Mouse (Mus musculus) neural tube, embryonic 12.5 days (tissue): ENCODE measurements around the gene Fam189a1. TPM values are rescaled to one million over a fixed set of nuclear protein-coding genes. Genes with fewer than 3 reads are reported as not detected.
A peak's percentile ranks its signal among the peaks of the same experiment; 100 is the strongest.

Experiments
- ATAC-seq: fragments of 200-750 bp; cut with Nextera tagmentation; 2 replicates; pipeline ENCODE4 v1.8.0; 2017; ENCODE audit warnings: low read depth, mild to moderate bottlenecking, moderate TSS enrichment, moderate library complexity; ENCODE audit not compliant: low FRiP score
- H3K27ac ChIP-seq: fragments of 300-500 bp; sonication (generic); 2 replicates; pipeline ENCODE4 v1.5.1; 2016
- H3K27me3 ChIP-seq: fragments of 300-500 bp; sonication (generic); replicated peaks from 2 replicates; pipeline ENCODE4 v1.6.1; 2016; ENCODE audit warnings: mild to moderate bottlenecking
- H3K36me3 ChIP-seq: fragments of 300-500 bp; sonication (generic); 2 replicates; pipeline ENCODE4 v1.6.1; 2016; ENCODE audit warnings: mild to moderate bottlenecking
- H3K4me1 ChIP-seq: fragments of 300-500 bp; sonication (generic); 2 replicates; pipeline ENCODE4 v1.6.1; 2016
- H3K4me2 ChIP-seq: fragments of 300-500 bp; sonication (generic); replicated peaks from 2 replicates; pipeline ENCODE4 v1.6.1; 2016; ENCODE audit warnings: mild to moderate bottlenecking
- H3K4me3 ChIP-seq: fragments of 300-500 bp; sonication (generic); 2 replicates; pipeline ENCODE4 v1.5.1; 2016
- H3K9ac ChIP-seq: fragments of 300-500 bp; sonication (generic); 2 replicates; pipeline ENCODE4 v1.6.1; 2016; ENCODE audit warnings: mild to moderate bottlenecking
- H3K9me3 ChIP-seq: fragments of 300-500 bp; sonication (generic); 2 replicates; pipeline ENCODE4 v1.6.1; 2016; ENCODE audit warnings: mild to moderate bottlenecking
- WGBS: fragments of 180-500 bp; shearing (Covaris S2); methylation state at CpG from one replicate; pipeline ENCODE4 v1.1.7; 2016; 5-methylcytosine and 5-hydroxymethylcytosine counted together
- polyA plus RNA-seq: library from polyadenylated mRNA; unstranded; fragments of >200 nt; fragmentation: Nextera tagmentation; extraction: Ambion mirVana; gene quantifications from 2 replicates; pipeline ENCODE4 v1.2.1, GENCODE M21; 2016

Fam189a1 gene
- 6.9 and 8.8 TPM in 2 replicates for polyA plus RNA-seq

GRCm38 (mm10) chr7:65156514-65156911, at the start of gene Fam189a1:
Fam189a1 (minus strand) TSS chr7:65156570.
- WGBS = under 1% methylated on average over 50 of the region's 50 CpGs
- peak within 1 kb of the TSS; percentile 92 for H3K4me2 ChIP-seq
- peak within 1 kb of the TSS; percentile 79 for H3K27ac ChIP-seq
- ATAC-seq = peak; percentile 71
- H3K4me1 ChIP-seq = peaks cover 8% of the 10 kb centered on the region; the same call in 1 of the 2 replicates
- H3K9me3 ChIP-seq = no peaks in the 10 kb centered on the region
- peak within 1 kb of the TSS; percentile 77 for H3K9ac ChIP-seq
- no peaks in the 10 kb centered on the region for H3K36me3 ChIP-seq
- peaks cover 23% of the 10 kb centered on the region for H3K27me3 ChIP-seq
- peak within 1 kb of the TSS; percentile 67 for H3K4me3 ChIP-seq

DNA sequence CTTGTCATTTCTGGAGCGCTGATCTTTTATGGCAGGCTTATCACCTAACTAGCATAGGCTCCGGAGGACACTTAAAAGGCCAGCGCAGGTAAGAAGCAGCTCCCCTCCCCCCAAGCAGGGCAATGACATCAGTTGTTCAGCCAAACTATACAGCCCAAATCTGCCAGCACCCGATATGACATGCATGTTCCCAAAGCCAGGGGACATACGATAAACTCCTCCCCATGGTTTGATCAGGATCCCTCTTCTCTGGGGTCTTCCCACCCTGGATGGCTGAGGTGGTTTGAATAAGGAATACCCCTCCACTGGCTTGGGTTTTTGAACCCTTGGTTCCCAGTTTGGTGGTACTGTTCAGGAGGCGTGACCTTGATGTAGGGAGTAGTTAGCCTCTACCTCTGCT, 49.7 kb upstream of the Fam189a1 start:
- Histone ChIP-seq H3K27me3 (no peaks in the 10 kb centered on the region), H3K4me3 (no peak overlapping the region), H3K9ac (no peak overlapping the region), H3K9me3 (0 out of 2 replicates have a peak, but pooled peaks cover 4% of the 10 kb centered on the region), H3K4me1 (no peaks in the 10 kb centered on the region), H3K27ac (no peak overlapping the region), H3K4me2 (no peak overlapping the region), H3K36me3 (no peaks in the 10 kb centered on the region)
- WGBS = 91% methylated on average over 6 of the region's 6 CpGs
- ATAC-seq = no peak

DNA sequence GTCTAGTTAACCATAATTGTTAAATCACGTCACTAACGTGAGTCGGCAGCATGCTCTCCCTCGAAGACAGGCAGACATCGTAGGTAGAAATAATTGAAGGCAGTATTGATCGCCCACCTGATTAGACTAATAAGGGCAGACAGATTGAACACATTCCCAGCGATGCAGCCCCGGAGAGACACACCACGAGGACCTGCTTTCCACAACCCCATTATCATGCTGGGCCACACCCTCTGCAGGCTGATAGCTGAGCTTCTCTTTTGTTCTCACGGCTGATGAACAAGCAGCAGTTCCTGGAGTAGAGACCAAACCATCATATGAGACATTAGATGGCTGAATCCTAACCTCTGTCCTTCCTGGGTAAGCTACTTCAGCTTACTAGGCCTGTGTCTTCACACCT, 46.3 kb upstream of the Fam189a1 start:
- Histone ChIP-seq H3K4me3 (no peak overlapping the region), H3K9ac (no peak overlapping the region), H3K4me2 (no peak overlapping the region), H3K36me3 (no peaks in the 10 kb centered on the region), H3K27ac (no peak overlapping the region), H3K4me1 (no peaks in the 10 kb centered on the region), H3K27me3 (no peaks in the 10 kb centered on the region), H3K9me3 (peaks cover 9% of the 10 kb centered on the region; the same call in 1 of the 2 replicates)
- 76% methylated on average over 10 of the region's 10 CpGs for WGBS
- ATAC-seq = no peak

DNA sequence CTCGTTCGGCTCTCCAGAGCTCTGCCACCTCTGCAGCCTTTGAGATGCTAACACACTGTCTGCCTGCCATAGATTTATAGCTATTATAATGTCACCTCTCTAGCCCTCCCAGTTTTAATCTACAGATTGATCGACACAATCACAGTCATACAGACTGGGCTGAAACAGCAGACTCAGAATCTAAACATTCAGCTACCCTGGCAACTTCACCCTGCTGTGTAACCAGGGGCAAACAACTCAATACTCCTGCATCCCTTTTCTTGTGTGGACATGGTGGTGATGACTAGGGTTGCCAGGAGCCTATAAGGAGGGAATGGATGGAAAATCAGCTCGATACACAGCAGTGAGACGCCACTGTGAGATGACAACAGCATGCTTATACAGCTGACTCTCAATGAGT, 24.3 kb upstream of the Fam189a1 start:
- H3K4me1 ChIP-seq = peaks cover 8% of the 10 kb centered on the region
- peak; percentile 86 for ATAC-seq
- H3K36me3 ChIP-seq = no peaks in the 10 kb centered on the region
- no peak overlapping the region for H3K9ac ChIP-seq
- no peak overlapping the region for H3K4me3 ChIP-seq
- 0 out of 2 replicates have a peak overlapping the region, but pooled peaks have one; percentile 14 for H3K4me2 ChIP-seq
- H3K27me3 ChIP-seq = no peaks in the 10 kb centered on the region
- no peaks in the 10 kb centered on the region for H3K9me3 ChIP-seq
- WGBS = 22% methylated on average over 5 of the region's 5 CpGs
- H3K27ac ChIP-seq = no peak overlapping the region

- ATAC-seq = no peak
- Histone ChIP-seq H3K9ac (no peak overlapping the region), H3K36me3 (no peaks in the 10 kb centered on the region), H3K27ac (no peak overlapping the region), H3K4me3 (no peak overlapping the region), H3K4me1 (no peaks in the 10 kb centered on the region), H3K4me2 (no peak overlapping the region), H3K27me3 (no peaks in the 10 kb centered on the region), H3K9me3 (no peaks in the 10 kb centered on the region)
- WGBS = 85% methylated on average over 4 of the region's 4 CpGs
Measured at GRCm38 (mm10) chr7:65170762-65171161, 14.4 kb upstream of the Fam189a1 start.

GRCm38 (mm10) chr7:65157031-65158025, 958 bp upstream of the Fam189a1 start:
- no peaks in the 10 kb centered on the region for H3K36me3 ChIP-seq
- WGBS = 17% methylated on average over 16 of the region's 16 CpGs
- H3K4me3 ChIP-seq = peak overlapping the region; percentile 67
- ATAC-seq = no peak
- H3K9me3 ChIP-seq = no peaks in the 10 kb centered on the region
- no peak overlapping the region for H3K9ac ChIP-seq
- peak overlapping the region; percentile 92 for H3K4me2 ChIP-seq
- no peak overlapping the region for H3K27ac ChIP-seq
- H3K27me3 ChIP-seq = peaks cover 23% of the 10 kb centered on the region
- peaks cover 8% of the 10 kb centered on the region; the same call in 1 of the 2 replicates for H3K4me1 ChIP-seq

- peak; percentile 91 for ATAC-seq
- peak overlapping the region; percentile 79 for H3K27ac ChIP-seq
- H3K9ac ChIP-seq = peak overlapping the region; percentile 77
- H3K4me1 ChIP-seq = peaks cover 8% of the 10 kb centered on the region; the same call in 1 of the 2 replicates
- H3K4me2 ChIP-seq = peak overlapping the region; percentile 92
- under 1% methylated on average over 110 of the region's 122 CpGs for WGBS
- peaks cover 23% of the 10 kb centered on the region for H3K27me3 ChIP-seq
- H3K36me3 ChIP-seq = no peaks in the 10 kb centered on the region
- H3K4me3 ChIP-seq = peak overlapping the region; percentile 67
- no peaks in the 10 kb centered on the region for H3K9me3 ChIP-seq
Measured at GRCm38 (mm10) chr7:65155628-65156513, 499 bp downstream of the Fam189a1 start.

GRCm38 (mm10) chr7:65154576-65154975, 1.8 kb downstream of the Fam189a1 start:
- no peaks in the 10 kb centered on the region for H3K9me3 ChIP-seq
- H3K9ac ChIP-seq = no peak overlapping the region
- H3K36me3 ChIP-seq = no peaks in the 10 kb centered on the region
- H3K27me3 ChIP-seq = peaks cover 23% of the 10 kb centered on the region
- no peak overlapping the region for H3K27ac ChIP-seq
- H3K4me2 ChIP-seq = peak overlapping the region; percentile 92
- WGBS = 11% methylated on average over 7 of the region's 7 CpGs
- peaks cover 8% of the 10 kb centered on the region; the same call in 1 of the 2 replicates for H3K4me1 ChIP-seq
- no peak overlapping the region for H3K4me3 ChIP-seq
- ATAC-seq = no peak

- Histone ChIP-seq H3K4me1 (peaks cover 8% of the 10 kb centered on the region; the same call in 1 of the 2 replicates), H3K9ac (no peak overlapping the region), H3K27me3 (peaks cover 23% of the 10 kb centered on the region), H3K4me2 (no peak overlapping the region), H3K4me3 (no peak overlapping the region), H3K36me3 (no peaks in the 10 kb centered on the region), H3K9me3 (no peaks in the 10 kb centered on the region), H3K27ac (no peak overlapping the region)
- WGBS = 76% methylated on average over 7 of the region's 7 CpGs
- ATAC-seq = no peak
Measured at GRCm38 (mm10) chr7:65153846-65154245, 2.5 kb downstream of the Fam189a1 start.

DNA sequence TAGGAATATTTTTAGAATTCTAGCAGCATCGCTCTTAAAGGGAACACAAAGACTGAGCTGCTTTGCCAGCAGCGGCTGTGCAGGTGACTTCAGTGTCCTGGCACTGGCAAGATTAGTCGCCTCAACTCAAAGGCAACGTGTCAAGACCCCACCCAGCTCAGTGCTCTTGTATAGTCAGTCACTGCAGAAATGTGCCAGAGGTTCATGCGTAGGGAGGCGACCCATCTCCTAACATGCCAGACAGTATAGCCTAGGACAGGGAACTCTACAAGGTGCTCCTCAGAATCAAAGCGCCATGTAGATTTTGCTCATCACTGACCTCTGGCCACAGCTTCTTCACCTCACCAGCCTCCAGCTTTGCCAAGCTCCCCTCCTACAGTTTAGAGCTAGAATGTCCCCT, 4.8 kb downstream of the Fam189a1 start:
- no peak overlapping the region for H3K9ac ChIP-seq
- H3K36me3 ChIP-seq = no peaks in the 10 kb centered on the region
- ATAC-seq = no peak
- no peak overlapping the region for H3K4me3 ChIP-seq
- no peak overlapping the region for H3K4me2 ChIP-seq
- H3K27me3 ChIP-seq = peaks cover 3% of the 10 kb centered on the region; the same call in 1 of the 2 replicates
- H3K9me3 ChIP-seq = no peaks in the 10 kb centered on the region
- no peaks in the 10 kb centered on the region for H3K4me1 ChIP-seq
- 91% methylated on average over 7 of the region's 7 CpGs for WGBS
- no peak overlapping the region for H3K27ac ChIP-seq

GRCm38 (mm10) chr7:65149040-65149439, 7.3 kb downstream of the Fam189a1 start:
- Histone ChIP-seq H3K27ac (no peak overlapping the region), H3K36me3 (no peaks in the 10 kb centered on the region), H3K9me3 (no peaks in the 10 kb centered on the region), H3K4me2 (no peak overlapping the region), H3K9ac (no peak overlapping the region), H3K4me3 (no peak overlapping the region), H3K4me1 (no peaks in the 10 kb centered on the region), H3K27me3 (no peaks in the 10 kb centered on the region)
- 91% methylated on average over 9 of the region's 9 CpGs for WGBS
- no peak for ATAC-seq

DNA sequence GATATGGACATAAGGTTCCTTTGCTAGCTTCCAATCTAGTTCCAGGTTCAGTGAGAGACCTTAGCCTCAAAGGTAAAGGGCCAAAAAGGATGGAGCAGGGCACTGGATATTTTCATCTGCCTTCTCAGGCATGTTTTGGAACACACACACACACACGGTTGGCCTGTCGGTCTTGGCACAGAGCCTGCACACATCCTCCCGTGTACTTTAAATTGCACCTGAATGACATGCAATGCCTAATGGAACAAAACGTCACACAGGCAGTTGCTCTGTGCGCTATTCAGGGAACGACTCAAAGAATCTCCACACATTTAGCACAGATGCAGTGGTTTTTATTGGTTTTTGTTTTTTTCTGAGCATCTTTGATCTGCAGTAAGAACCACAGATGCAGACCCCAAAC, 11.5 kb downstream of the Fam189a1 start:
- Histone ChIP-seq H3K4me3 (no peak overlapping the region), H3K9me3 (no peaks in the 10 kb centered on the region), H3K4me1 (no peaks in the 10 kb centered on the region), H3K27me3 (no peaks in the 10 kb centered on the region), H3K36me3 (no peaks in the 10 kb centered on the region), H3K9ac (no peak overlapping the region), H3K4me2 (no peak overlapping the region), H3K27ac (no peak overlapping the region)
- ATAC-seq = no peak
- WGBS = 77% methylated on average over 6 of the region's 6 CpGs
